Mouse (Mus musculus): Measurements from ENCODE around the gene Epop. TPM values are rescaled to one million over a fixed set of nuclear protein-coding genes. Genes with fewer than 3 reads are reported as not detected.

Gene Epop
- polyA plus RNA-seq, 1 experiment from 2014 or later, result 5.7 TPM

- H3K9ac ChIP-seq (ENCODE audit: low read depth, low read length), result no peak overlapping the region
- H3K27me3 ChIP-seq (ENCODE audit: control insufficient read depth, insufficient read depth, low read length), result no peaks in the 10 kb centered on the region
- H3K36me3 ChIP-seq (ENCODE audit: control insufficient read depth, insufficient read depth, low read length), result peaks cover 14% of the 10 kb centered on the region
- no peak overlapping the region for H3K4me2 ChIP-seq (replicated peaks; ENCODE audit: low read depth, low read length)
- H3K4me3 ChIP-seq (ENCODE audit: low read depth, low read length), result no peak overlapping the region
- H3K9me3 ChIP-seq (ENCODE audit: control insufficient read depth, low read length), result no peaks in the 10 kb centered on the region
- 0 out of 2 replicates have a peak, but pooled peaks cover 2% of the 10 kb centered on the region for H3K4me1 ChIP-seq (replicated peaks; ENCODE audit: control insufficient read depth, insufficient read depth, low read length)
- no peak overlapping the region for H3K27ac ChIP-seq (ENCODE audit: low read depth, low read length)
- ATAC-seq (ENCODE audit: low FRiP score), result no peak
- peak; percentile 36 for DNase-seq (ENCODE audit: low spot score)
- WGBS, result 42% methylated on average over 5 of the region's 6 CpGs
These were observed 40.3 kb upstream of the Epop start for GRCm38 (mm10) chr11:97669829-97670228.

DNA sequence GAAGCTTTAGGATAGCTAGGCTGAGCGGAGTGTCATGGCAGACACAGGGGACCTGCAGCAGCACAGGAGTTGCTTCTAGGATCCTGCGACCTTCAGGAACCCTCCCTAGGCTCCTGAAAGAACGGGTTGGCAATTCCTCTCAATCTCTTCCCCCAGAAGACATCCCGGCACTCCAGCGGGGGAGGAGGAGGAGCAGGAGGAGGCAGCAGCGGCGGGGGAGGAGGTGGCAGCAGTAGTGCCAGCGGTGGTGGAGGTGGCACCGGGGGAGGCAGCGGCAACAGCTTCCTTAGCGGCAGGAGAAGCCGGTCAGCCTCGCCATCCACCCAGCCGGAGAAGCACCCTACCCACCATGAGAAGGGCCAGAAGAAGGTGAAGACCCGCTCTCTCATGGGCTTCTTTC, 39.8 kb upstream of the Epop start:
- Histone ChIP-seq H3K4me1 (replicated peaks; ENCODE audit: control insufficient read depth, insufficient read depth, low read length) (0 out of 2 replicates have a peak, but pooled peaks cover 4% of the 10 kb centered on the region), H3K4me2 (replicated peaks; ENCODE audit: low read depth, low read length) (no peak overlapping the region), H3K27me3 (ENCODE audit: control insufficient read depth, insufficient read depth, low read length) (no peaks in the 10 kb centered on the region), H3K36me3 (ENCODE audit: control insufficient read depth, insufficient read depth, low read length) (peaks cover 14% of the 10 kb centered on the region), H3K9ac (ENCODE audit: low read depth, low read length) (no peak overlapping the region), H3K27ac (ENCODE audit: low read depth, low read length) (no peak overlapping the region), H3K4me3 (ENCODE audit: low read depth, low read length) (no peak overlapping the region), H3K9me3 (ENCODE audit: control insufficient read depth, low read length) (no peaks in the 10 kb centered on the region)
- no peak for DNase-seq (ENCODE audit: low spot score)
- no peak for ATAC-seq (ENCODE audit: low FRiP score)
- WGBS, result 53% methylated on average over 15 of the region's 15 CpGs

- Histone ChIP-seq H3K9ac (ENCODE audit: low read depth, low read length) (no peak overlapping the region), H3K27me3 (ENCODE audit: control insufficient read depth, insufficient read depth, low read length) (no peaks in the 10 kb centered on the region), H3K4me3 (ENCODE audit: low read depth, low read length) (no peak overlapping the region), H3K9me3 (ENCODE audit: control insufficient read depth, low read length) (no peaks in the 10 kb centered on the region), H3K4me2 (replicated peaks; ENCODE audit: low read depth, low read length) (no peak overlapping the region), H3K4me1 (replicated peaks; ENCODE audit: control insufficient read depth, insufficient read depth, low read length) (0 out of 2 replicates have a peak, but pooled peaks cover 4% of the 10 kb centered on the region), H3K36me3 (ENCODE audit: control insufficient read depth, insufficient read depth, low read length) (peaks cover 10% of the 10 kb centered on the region; the same call in 1 of the 2 replicates), H3K27ac (ENCODE audit: low read depth, low read length) (no peak overlapping the region)
- ATAC-seq (ENCODE audit: low FRiP score) (no peak), DNase-seq (ENCODE audit: low spot score) (no peak)
- WGBS, result 93% methylated on average over 7 of the region's 7 CpGs
These were observed 38.7 kb upstream of the Epop start for GRCm38 (mm10) chr11:97668160-97668559.

- no peak for DNase-seq (ENCODE audit: low spot score)
- Histone ChIP-seq H3K4me3 (ENCODE audit: low read depth, low read length) (no peak overlapping the region), H3K4me1 (replicated peaks; ENCODE audit: control insufficient read depth, insufficient read depth, low read length) (peaks cover 10% of the 10 kb centered on the region; the same call in 1 of the 2 replicates), H3K27ac (ENCODE audit: low read depth, low read length) (no peak overlapping the region), H3K9ac (ENCODE audit: low read depth, low read length) (no peak overlapping the region), H3K9me3 (ENCODE audit: control insufficient read depth, low read length) (no peaks in the 10 kb centered on the region), H3K4me2 (replicated peaks; ENCODE audit: low read depth, low read length) (no peak overlapping the region), H3K27me3 (ENCODE audit: control insufficient read depth, insufficient read depth, low read length) (peaks cover 8% of the 10 kb centered on the region), H3K36me3 (ENCODE audit: control insufficient read depth, insufficient read depth, low read length) (peaks cover 5% of the 10 kb centered on the region; the same call in 1 of the 2 replicates)
- WGBS, result 87% methylated on average over 15 of the region's 15 CpGs
- ATAC-seq (ENCODE audit: low FRiP score), result no peak
These were observed 37.3 kb upstream of the Epop start for GRCm38 (mm10) chr11:97666794-97667193.

DNA sequence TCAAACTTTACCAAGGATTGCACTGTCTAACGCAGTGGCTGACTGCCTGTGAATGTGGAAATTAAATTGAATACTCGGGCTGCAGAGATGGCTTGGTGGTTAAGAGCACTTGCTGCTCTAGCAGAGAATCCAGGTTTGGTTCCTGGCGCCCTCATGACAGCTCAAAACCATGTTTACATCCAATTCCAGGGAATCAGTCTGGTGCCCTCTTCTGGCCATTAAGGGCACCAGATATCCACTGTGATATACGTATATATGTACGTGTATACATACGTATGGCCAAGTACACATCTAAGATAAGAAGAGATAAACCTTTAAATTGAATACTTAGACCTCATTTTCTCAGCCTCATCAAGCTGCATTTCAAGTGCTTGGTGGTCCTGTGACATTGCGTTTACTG, 36.7 kb upstream of the Epop start:
- no peak for ATAC-seq (ENCODE audit: low FRiP score)

GRCm38 (mm10) chr11:97665431-97665830, 35.9 kb upstream of the Epop start:
- DNase-seq (ENCODE audit: low spot score) (no peak), ATAC-seq (ENCODE audit: low FRiP score) (no peak)
- Histone ChIP-seq H3K9ac (ENCODE audit: low read depth, low read length) (no peak overlapping the region), H3K36me3 (ENCODE audit: control insufficient read depth, insufficient read depth, low read length) (peaks cover 4% of the 10 kb centered on the region; the same call in 1 of the 2 replicates), H3K4me2 (replicated peaks; ENCODE audit: low read depth, low read length) (no peak overlapping the region), H3K4me3 (ENCODE audit: low read depth, low read length) (no peak overlapping the region), H3K27me3 (ENCODE audit: control insufficient read depth, insufficient read depth, low read length) (peaks cover 18% of the 10 kb centered on the region), H3K27ac (ENCODE audit: low read depth, low read length) (no peak overlapping the region), H3K4me1 (replicated peaks; ENCODE audit: control insufficient read depth, insufficient read depth, low read length) (peaks cover 17% of the 10 kb centered on the region), H3K9me3 (ENCODE audit: control insufficient read depth, low read length) (no peaks in the 10 kb centered on the region)
- 89% methylated on average over 13 of the region's 13 CpGs for WGBS

More for the DNA sequence above, 36.7 kb upstream of the Epop start:
- 92% methylated on average over 7 of the region's 7 CpGs for WGBS
- H3K4me1 ChIP-seq (replicated peaks; ENCODE audit: control insufficient read depth, insufficient read depth, low read length), result peaks cover 14% of the 10 kb centered on the region; the same call in 1 of the 2 replicates
- no peak overlapping the region for H3K9ac ChIP-seq (ENCODE audit: low read depth, low read length)
- no peak overlapping the region for H3K4me3 ChIP-seq (ENCODE audit: low read depth, low read length)
- no peak for DNase-seq (ENCODE audit: low spot score)
- H3K4me2 ChIP-seq (replicated peaks; ENCODE audit: low read depth, low read length), result no peak overlapping the region
- H3K9me3 ChIP-seq (ENCODE audit: control insufficient read depth, low read length), result no peaks in the 10 kb centered on the region
- no peak overlapping the region for H3K27ac ChIP-seq (ENCODE audit: low read depth, low read length)
- H3K27me3 ChIP-seq (ENCODE audit: control insufficient read depth, insufficient read depth, low read length), result peaks cover 13% of the 10 kb centered on the region
- peaks cover 4% of the 10 kb centered on the region; the same call in 1 of the 2 replicates for H3K36me3 ChIP-seq (ENCODE audit: control insufficient read depth, insufficient read depth, low read length)

DNA sequence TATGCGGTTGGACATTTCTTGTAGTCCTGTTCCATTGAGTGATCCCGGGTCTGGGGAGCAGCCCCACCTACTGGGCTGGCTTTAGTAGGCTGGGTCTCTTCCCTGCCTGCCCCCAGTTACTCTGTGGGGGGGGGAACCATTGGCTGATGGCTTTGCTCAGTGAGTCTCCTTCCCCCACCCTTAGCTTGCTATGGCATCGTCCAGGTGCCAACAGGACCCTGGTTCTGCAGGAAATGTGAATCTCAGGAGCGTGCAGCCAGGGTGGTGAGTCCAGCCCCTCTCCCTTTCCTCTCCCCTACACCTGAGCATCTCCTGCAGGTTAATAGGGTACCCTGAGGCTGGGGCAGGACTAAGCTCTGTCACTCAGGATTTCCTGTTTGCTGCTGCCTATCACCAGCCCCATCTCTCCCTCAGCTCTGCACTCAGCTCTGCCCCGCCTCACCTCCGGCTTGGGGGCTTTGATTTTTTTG, 35.3 kb upstream of the Epop start:
- Histone ChIP-seq H3K4me1 (replicated peaks; ENCODE audit: control insufficient read depth, insufficient read depth, low read length) (peaks cover 17% of the 10 kb centered on the region), H3K27me3 (ENCODE audit: control insufficient read depth, insufficient read depth, low read length) (peaks cover 18% of the 10 kb centered on the region), H3K9me3 (ENCODE audit: control insufficient read depth, low read length) (no peaks in the 10 kb centered on the region), H3K4me2 (replicated peaks; ENCODE audit: low read depth, low read length) (peak overlapping the region; percentile 91), H3K36me3 (ENCODE audit: control insufficient read depth, insufficient read depth, low read length) (peaks cover 4% of the 10 kb centered on the region; the same call in 1 of the 2 replicates), H3K4me3 (ENCODE audit: low read depth, low read length) (peak overlapping the region; percentile 93), H3K9ac (ENCODE audit: low read depth, low read length) (no peak overlapping the region), H3K27ac (ENCODE audit: low read depth, low read length) (0 out of 2 replicates have a peak overlapping the region, but pooled peaks have one; percentile 17)
- DNase-seq (ENCODE audit: low spot score) (no peak), ATAC-seq (ENCODE audit: low FRiP score) (no peak)
- WGBS, result 31% methylated on average over 6 of the region's 6 CpGs

DNA sequence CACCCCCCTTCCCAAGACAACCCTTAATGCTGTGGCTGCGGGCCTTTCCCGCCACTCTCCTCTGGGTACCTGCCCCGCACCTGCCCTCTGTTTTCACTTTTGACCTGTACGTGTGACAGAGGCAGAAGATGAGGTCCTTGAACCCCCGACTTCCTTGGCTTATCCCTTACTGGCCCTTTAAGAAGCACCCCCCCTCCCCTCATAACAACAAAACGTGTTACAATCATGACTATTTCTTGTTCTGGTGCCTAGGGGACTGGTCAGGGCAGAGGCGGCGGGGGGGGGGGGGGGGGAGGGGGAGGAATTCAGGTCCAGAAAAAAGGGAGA, 34.8 kb upstream of the Epop start:
- Histone ChIP-seq H3K27me3 (ENCODE audit: control insufficient read depth, insufficient read depth, low read length) (peaks cover 18% of the 10 kb centered on the region), H3K27ac (ENCODE audit: low read depth, low read length) (no peak overlapping the region)

More for the DNA sequence above, 34.8 kb upstream of the Epop start:
- WGBS, result 0% methylated on average over 6 of the region's 8 CpGs
- Histone ChIP-seq H3K4me2 (replicated peaks; ENCODE audit: low read depth, low read length) (peak overlapping the region; percentile 91), H3K36me3 (ENCODE audit: control insufficient read depth, insufficient read depth, low read length) (peaks cover 4% of the 10 kb centered on the region; the same call in 1 of the 2 replicates), H3K4me1 (replicated peaks; ENCODE audit: control insufficient read depth, insufficient read depth, low read length) (peaks cover 17% of the 10 kb centered on the region), H3K9me3 (ENCODE audit: control insufficient read depth, low read length) (no peaks in the 10 kb centered on the region), H3K4me3 (ENCODE audit: low read depth, low read length) (peak overlapping the region; percentile 93), H3K9ac (ENCODE audit: low read depth, low read length) (peak overlapping the region; percentile 89; the same call in 1 of the 2 replicates)
- ATAC-seq (ENCODE audit: low FRiP score), result 0 out of 2 replicates have a peak, but pooled peaks have one; percentile 10
- peak; percentile 69 for DNase-seq (ENCODE audit: low spot score)
